Mouse (Mus musculus) urinary bladder, postnatal 0 days (tissue): ENCODE results near the gene Fga. TPM values are rescaled to one million over a fixed set of nuclear protein-coding genes. Genes with fewer than 3 reads are reported as not detected.

Experiments used
- polyA plus RNA-seq: library from polyadenylated mRNA; unstranded; fragments of >200 nt; fragmentation: Nextera tagmentation; extraction: Ambion mirVana; gene quantifications from 2 replicates; pipeline ENCODE4 v1.2.1, GENCODE M21; 2015

Fga gene
- polyA plus RNA-seq: 0.56 and 3.6 TPM in 2 replicates

DNA sequence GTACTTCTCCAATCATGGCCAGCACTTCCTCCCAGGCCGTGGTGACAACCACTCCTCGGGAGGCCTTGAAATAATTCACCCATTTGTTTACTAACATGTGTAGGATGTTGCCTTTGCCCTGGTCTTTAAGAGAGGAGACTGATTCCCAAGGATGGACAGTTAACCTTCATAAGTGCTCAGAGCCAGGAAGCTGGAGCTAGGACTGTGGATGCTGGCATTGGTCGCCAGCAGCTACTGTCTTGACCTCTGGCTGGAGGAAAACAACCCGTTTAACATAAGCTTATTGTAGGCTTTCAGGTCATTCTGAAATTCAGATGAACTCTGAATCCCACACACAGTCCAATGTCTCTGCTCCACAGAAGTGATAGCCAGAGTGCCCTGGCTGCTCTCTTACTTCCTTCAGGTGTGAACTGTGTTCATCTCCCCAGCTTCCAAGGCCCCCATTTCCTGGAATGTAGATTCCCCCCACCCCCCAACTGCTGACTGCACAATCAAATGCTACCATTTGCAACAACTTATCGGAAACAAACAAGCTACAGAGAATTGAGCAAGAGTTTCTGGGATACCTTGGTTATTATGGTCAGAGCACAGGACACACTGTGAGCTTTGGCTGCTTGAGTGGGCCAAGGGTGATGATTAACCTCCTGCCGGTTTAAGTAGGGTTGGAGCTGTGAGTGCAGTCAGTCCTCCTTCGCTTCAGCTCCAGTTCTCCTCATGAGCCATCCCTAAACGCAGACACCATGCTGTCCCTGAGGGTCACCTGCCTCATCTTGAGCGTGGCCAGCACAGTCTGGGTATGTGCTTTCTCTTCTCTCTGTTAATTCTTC is at the start of gene Fga:
Fga (plus strand) TSS at position 602 of the 827 bp plus-strand sequence.

DNA sequence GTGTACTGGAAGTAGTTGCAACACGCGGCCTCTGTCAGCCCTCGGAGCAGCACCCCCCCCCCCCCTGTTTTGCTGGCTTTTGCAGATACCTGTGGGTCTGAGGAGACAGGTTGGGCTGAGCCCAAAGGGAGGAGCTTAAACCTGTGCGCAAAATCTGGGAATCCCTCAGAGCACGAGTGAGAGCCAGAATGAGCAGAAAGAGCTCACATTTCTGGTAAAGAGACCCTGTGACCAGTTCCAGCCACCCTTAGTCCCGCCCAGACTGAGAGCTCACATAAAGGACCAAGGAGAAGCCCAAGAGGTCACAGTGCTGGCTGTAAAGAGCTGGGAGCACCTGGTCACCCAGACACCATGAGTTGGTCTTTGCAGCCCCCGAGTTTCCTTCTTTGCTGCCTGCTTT is 18.3 kb upstream of the Fga start, which contains the start of gene Fgg:
Fgg (plus strand) TSS at position 168 of the 400 bp plus-strand sequence.

GRCm38 (mm10) chr3:83049680-83050079 is 23.8 kb downstream of the Fga start, which contains the start of gene Fgb:
Fgb (minus strand) TSS chr3:83049863.

DNA sequence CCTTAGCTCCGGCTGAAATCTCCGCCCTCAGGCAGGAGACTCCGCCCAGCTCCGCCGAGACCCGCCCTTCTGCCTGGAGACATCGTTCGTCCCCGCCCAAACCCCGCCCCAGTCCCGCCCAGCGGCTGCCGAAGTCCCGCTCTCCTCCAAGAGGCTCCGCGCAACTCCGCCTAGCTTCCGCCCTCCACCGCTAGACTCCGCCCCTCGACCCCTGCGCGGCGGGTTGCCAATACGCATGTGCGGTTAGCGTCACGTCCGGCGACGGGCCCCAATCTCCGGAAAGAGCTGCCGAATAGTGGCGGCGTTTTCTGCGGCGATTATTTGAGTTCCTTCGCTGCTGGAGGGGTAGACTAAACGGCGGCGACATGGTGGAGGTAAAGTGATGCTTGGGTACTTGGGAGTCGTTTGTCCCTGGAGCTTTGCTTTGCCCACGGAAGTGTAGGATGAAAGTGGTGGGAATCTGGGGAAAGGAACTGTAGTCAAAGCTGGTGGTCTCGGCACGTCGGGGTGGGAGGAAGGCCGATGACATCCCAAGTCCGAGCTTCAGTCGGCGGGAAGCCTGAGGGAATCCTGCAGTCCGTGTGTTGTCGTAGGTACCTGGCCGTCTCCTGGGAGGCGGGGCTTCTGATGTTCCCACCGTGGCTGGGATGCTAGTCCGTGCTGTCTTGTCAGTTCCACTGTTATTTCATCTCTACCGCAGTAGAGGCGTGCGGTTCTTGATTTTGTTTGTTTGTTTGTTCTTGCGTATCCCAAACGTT is 29.6 kb downstream of the Fga start, which contains the start of gene Plrg1:
Plrg1 (plus strand) TSS at position 242 of the 758 bp plus-strand sequence.

Other genes with a start within 250 kb of the Fga start
- 3.3 and 4.9 TPM in 2 replicates for gene Rbm46, start 149.6 kb upstream of the Fga start, polyA plus RNA-seq
- gene Lrat, start 122.1 kb upstream of the Fga start, polyA plus RNA-seq: 0.06 and 0.13 TPM in 2 replicates
- gene Fgg, start 18.4 kb upstream of the Fga start, polyA plus RNA-seq: 0.91 and 5.2 TPM in 2 replicates
- gene Fgb, start 23.8 kb downstream of the Fga start, polyA plus RNA-seq: 0.67 and 2.7 TPM in 2 replicates
- 42.5 and 46.2 TPM in 2 replicates for gene Plrg1, start 29.4 kb downstream of the Fga start, polyA plus RNA-seq
- gene Dchs2, start 101.9 kb downstream of the Fga start, polyA plus RNA-seq: 0.19 and 0.20 TPM in 2 replicates